Mouse (Mus musculus): ENCODE measurements around the gene Lrrc20. TPM values are rescaled to one million over a fixed set of nuclear protein-coding genes. Genes with fewer than 3 reads are reported as not detected.

Gene Lrrc20
- polyA plus RNA-seq, 1 experiment: 10.9 TPM

GRCm38 (mm10) chr10:61555155-61555554, 79.6 kb downstream of the Lrrc20 start:
- no peaks in the 10 kb centered on the region for H3K27me3 ChIP-seq (ENCODE audit: control insufficient read depth, insufficient read depth, low read length)
- no peak overlapping the region for H3K27ac ChIP-seq (ENCODE audit: control insufficient read depth, insufficient read depth, low read length)
- no peak overlapping the region for H3K4me3 ChIP-seq (ENCODE audit: control insufficient read depth, insufficient read depth, low read length)
- H3K36me3 ChIP-seq (ENCODE audit: control insufficient read depth, insufficient read depth, low read length): no peaks in the 10 kb centered on the region
- no peak for DNase-seq
- no peak for TF ChIP-seq CTCF (IDR thresholded peaks at IDR 0.05; ENCODE audit: borderline replicate concordance, control insufficient read depth, extremely low read depth, insufficient read depth, low read length, poor library complexity)
- no peak for TF ChIP-seq POLR2A (IDR thresholded peaks at IDR 0.05; ENCODE audit: control insufficient read depth, extremely low read depth, insufficient read depth, low read length, poor library complexity)
- H3K4me1 ChIP-seq (replicated peaks; ENCODE audit: control insufficient read depth, insufficient read depth, low read length): peaks cover 3% of the 10 kb centered on the region
- WGBS: 94% methylated on average over 6 of the region's 6 CpGs

GRCm38 (mm10) chr10:61558631-61559030, 83.0 kb downstream of the Lrrc20 start:
- no peaks in the 10 kb centered on the region for H3K27me3 ChIP-seq (ENCODE audit: control insufficient read depth, insufficient read depth, low read length)
- no peak overlapping the region for H3K27ac ChIP-seq (ENCODE audit: control insufficient read depth, insufficient read depth, low read length)
- H3K4me3 ChIP-seq (ENCODE audit: control insufficient read depth, insufficient read depth, low read length): no peak overlapping the region
- TF ChIP-seq CTCF (IDR thresholded peaks at IDR 0.05; ENCODE audit: borderline replicate concordance, control insufficient read depth, extremely low read depth, insufficient read depth, low read length, poor library complexity): no peak
- TF ChIP-seq POLR2A (IDR thresholded peaks at IDR 0.05; ENCODE audit: control insufficient read depth, extremely low read depth, insufficient read depth, low read length, poor library complexity): no peak
- H3K36me3 ChIP-seq (ENCODE audit: control insufficient read depth, insufficient read depth, low read length): no peaks in the 10 kb centered on the region
- WGBS: 90% methylated on average over 2 of the region's 2 CpGs
- no peak for DNase-seq
- peaks cover 3% of the 10 kb centered on the region for H3K4me1 ChIP-seq (replicated peaks; ENCODE audit: control insufficient read depth, insufficient read depth, low read length)

- no peak for DNase-seq
- Histone ChIP-seq H3K4me1 (replicated peaks; ENCODE audit: control insufficient read depth, insufficient read depth, low read length) (peaks cover 3% of the 10 kb centered on the region), H3K27me3 (ENCODE audit: control insufficient read depth, insufficient read depth, low read length) (no peaks in the 10 kb centered on the region), H3K27ac (ENCODE audit: control insufficient read depth, insufficient read depth, low read length) (peak overlapping the region; percentile 88), H3K36me3 (ENCODE audit: control insufficient read depth, insufficient read depth, low read length) (no peaks in the 10 kb centered on the region), H3K4me3 (ENCODE audit: control insufficient read depth, insufficient read depth, low read length) (no peak overlapping the region)
- TF ChIP-seq CTCF (IDR thresholded peaks at IDR 0.05; ENCODE audit: borderline replicate concordance, control insufficient read depth, extremely low read depth, insufficient read depth, low read length, poor library complexity) (no peak), POLR2A (IDR thresholded peaks at IDR 0.05; ENCODE audit: control insufficient read depth, extremely low read depth, insufficient read depth, low read length, poor library complexity) (no peak)
These were observed 83.9 kb downstream of the Lrrc20 start for GRCm38 (mm10) chr10:61559544-61559943.

- WGBS: 88% methylated on average over 9 of the region's 9 CpGs
- H3K36me3 ChIP-seq (ENCODE audit: control insufficient read depth, insufficient read depth, low read length): no peaks in the 10 kb centered on the region
- no peak overlapping the region for H3K27ac ChIP-seq (ENCODE audit: control insufficient read depth, insufficient read depth, low read length)
- no peak for DNase-seq
- TF ChIP-seq POLR2A (IDR thresholded peaks at IDR 0.05; ENCODE audit: control insufficient read depth, extremely low read depth, insufficient read depth, low read length, poor library complexity) (no peak), CTCF (IDR thresholded peaks at IDR 0.05; ENCODE audit: borderline replicate concordance, control insufficient read depth, extremely low read depth, insufficient read depth, low read length, poor library complexity) (no peak)
- no peaks in the 10 kb centered on the region for H3K27me3 ChIP-seq (ENCODE audit: control insufficient read depth, insufficient read depth, low read length)
- H3K4me3 ChIP-seq (ENCODE audit: control insufficient read depth, insufficient read depth, low read length): no peak overlapping the region
- H3K4me1 ChIP-seq (replicated peaks; ENCODE audit: control insufficient read depth, insufficient read depth, low read length): peaks cover 3% of the 10 kb centered on the region
These were observed 87.9 kb downstream of the Lrrc20 start for GRCm38 (mm10) chr10:61563550-61563949.

GRCm38 (mm10) chr10:61564408-61564807, 88.8 kb downstream of the Lrrc20 start:
- no peak for DNase-seq
- no peaks in the 10 kb centered on the region for H3K27me3 ChIP-seq (ENCODE audit: control insufficient read depth, insufficient read depth, low read length)
- TF ChIP-seq CTCF (IDR thresholded peaks at IDR 0.05; ENCODE audit: borderline replicate concordance, control insufficient read depth, extremely low read depth, insufficient read depth, low read length, poor library complexity) (no peak), POLR2A (IDR thresholded peaks at IDR 0.05; ENCODE audit: control insufficient read depth, extremely low read depth, insufficient read depth, low read length, poor library complexity) (no peak)
- H3K4me1 ChIP-seq (replicated peaks; ENCODE audit: control insufficient read depth, insufficient read depth, low read length): no peaks in the 10 kb centered on the region
- no peak overlapping the region for H3K4me3 ChIP-seq (ENCODE audit: control insufficient read depth, insufficient read depth, low read length)
- 97% methylated on average over 4 of the region's 4 CpGs for WGBS
- no peak overlapping the region for H3K27ac ChIP-seq (ENCODE audit: control insufficient read depth, insufficient read depth, low read length)
- H3K36me3 ChIP-seq (ENCODE audit: control insufficient read depth, insufficient read depth, low read length): no peaks in the 10 kb centered on the region

- Histone ChIP-seq H3K4me3 (ENCODE audit: control insufficient read depth, insufficient read depth, low read length) (no peak overlapping the region), H3K27ac (ENCODE audit: control insufficient read depth, insufficient read depth, low read length) (no peak overlapping the region), H3K4me1 (replicated peaks; ENCODE audit: control insufficient read depth, insufficient read depth, low read length) (no peaks in the 10 kb centered on the region), H3K36me3 (ENCODE audit: control insufficient read depth, insufficient read depth, low read length) (no peaks in the 10 kb centered on the region), H3K27me3 (ENCODE audit: control insufficient read depth, insufficient read depth, low read length) (no peaks in the 10 kb centered on the region)
- no peak for DNase-seq
- WGBS: 92% methylated on average over 10 of the region's 10 CpGs
- no peak for TF ChIP-seq CTCF (IDR thresholded peaks at IDR 0.05; ENCODE audit: borderline replicate concordance, control insufficient read depth, extremely low read depth, insufficient read depth, low read length, poor library complexity)
- TF ChIP-seq POLR2A (IDR thresholded peaks at IDR 0.05; ENCODE audit: control insufficient read depth, extremely low read depth, insufficient read depth, low read length, poor library complexity): no peak
These were observed 94.6 kb downstream of the Lrrc20 start for GRCm38 (mm10) chr10:61570181-61570580.

- H3K27me3 ChIP-seq (ENCODE audit: control insufficient read depth, insufficient read depth, low read length): no peaks in the 10 kb centered on the region
- H3K4me3 ChIP-seq (ENCODE audit: control insufficient read depth, insufficient read depth, low read length): no peak overlapping the region
- TF ChIP-seq CTCF (IDR thresholded peaks at IDR 0.05; ENCODE audit: borderline replicate concordance, control insufficient read depth, extremely low read depth, insufficient read depth, low read length, poor library complexity) (no peak), POLR2A (IDR thresholded peaks at IDR 0.05; ENCODE audit: control insufficient read depth, extremely low read depth, insufficient read depth, low read length, poor library complexity) (no peak)
- H3K36me3 ChIP-seq (ENCODE audit: control insufficient read depth, insufficient read depth, low read length): no peaks in the 10 kb centered on the region
- H3K4me1 ChIP-seq (replicated peaks; ENCODE audit: control insufficient read depth, insufficient read depth, low read length): no peaks in the 10 kb centered on the region
- H3K27ac ChIP-seq (ENCODE audit: control insufficient read depth, insufficient read depth, low read length): no peak overlapping the region
- no peak for DNase-seq
- 93% methylated on average over 5 of the region's 5 CpGs for WGBS
These were observed 96.5 kb downstream of the Lrrc20 start for GRCm38 (mm10) chr10:61572126-61572525.
